Mouse (Mus musculus) right cerebral cortex, postnatal 25 days (tissue): ENCODE results near the gene Gabarapl1.

ENCODE experiments used
- DNase-seq: peaks from one replicate; pipeline ENCODE4 v3.0.0; 2022

Gene Gabarapl1

DNA sequence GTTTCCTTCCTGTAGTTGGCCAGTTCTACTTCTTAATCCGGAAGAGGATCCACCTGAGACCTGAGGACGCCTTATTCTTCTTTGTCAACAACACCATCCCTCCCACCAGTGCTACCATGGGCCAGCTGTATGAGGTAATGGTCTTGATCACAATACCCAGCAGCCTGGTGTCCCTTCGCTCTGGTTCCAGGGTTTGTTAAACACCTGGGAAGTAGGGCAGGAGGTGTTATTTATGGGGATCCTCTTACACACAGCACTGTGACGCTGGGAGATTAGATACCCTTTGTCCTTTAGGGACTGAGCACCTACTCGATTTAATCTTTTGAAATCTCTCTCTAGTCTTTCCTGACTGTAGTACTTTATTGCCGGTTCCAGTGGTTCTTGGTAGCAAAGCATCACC, 5.6 kb downstream of the Gabarapl1 start:
- DNase-seq, result no peak

GRCm38 (mm10) chr6:129541931-129542330, 9.0 kb downstream of the Gabarapl1 start:
- DNase-seq, result no peak

DNA sequence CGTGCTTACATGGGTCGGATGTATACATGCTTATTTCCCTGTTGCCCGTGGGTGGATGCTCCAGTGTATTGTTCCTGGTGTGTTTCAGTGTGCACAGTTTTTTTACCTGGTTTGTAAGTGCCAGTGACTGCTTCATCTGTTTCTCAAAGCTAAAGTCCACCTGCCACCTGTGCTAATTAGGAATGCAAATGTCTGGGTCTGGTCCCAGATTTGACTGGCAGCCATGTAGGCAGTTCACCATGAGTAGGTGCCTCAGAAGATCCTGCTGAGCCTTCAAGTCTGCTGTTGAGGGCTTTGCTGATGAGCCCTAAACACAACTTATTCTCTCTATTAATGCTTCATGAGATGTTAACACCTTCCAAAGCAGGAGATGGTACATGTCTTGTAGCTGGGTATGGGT, 9.6 kb downstream of the Gabarapl1 start:
- no peak for DNase-seq

DNA sequence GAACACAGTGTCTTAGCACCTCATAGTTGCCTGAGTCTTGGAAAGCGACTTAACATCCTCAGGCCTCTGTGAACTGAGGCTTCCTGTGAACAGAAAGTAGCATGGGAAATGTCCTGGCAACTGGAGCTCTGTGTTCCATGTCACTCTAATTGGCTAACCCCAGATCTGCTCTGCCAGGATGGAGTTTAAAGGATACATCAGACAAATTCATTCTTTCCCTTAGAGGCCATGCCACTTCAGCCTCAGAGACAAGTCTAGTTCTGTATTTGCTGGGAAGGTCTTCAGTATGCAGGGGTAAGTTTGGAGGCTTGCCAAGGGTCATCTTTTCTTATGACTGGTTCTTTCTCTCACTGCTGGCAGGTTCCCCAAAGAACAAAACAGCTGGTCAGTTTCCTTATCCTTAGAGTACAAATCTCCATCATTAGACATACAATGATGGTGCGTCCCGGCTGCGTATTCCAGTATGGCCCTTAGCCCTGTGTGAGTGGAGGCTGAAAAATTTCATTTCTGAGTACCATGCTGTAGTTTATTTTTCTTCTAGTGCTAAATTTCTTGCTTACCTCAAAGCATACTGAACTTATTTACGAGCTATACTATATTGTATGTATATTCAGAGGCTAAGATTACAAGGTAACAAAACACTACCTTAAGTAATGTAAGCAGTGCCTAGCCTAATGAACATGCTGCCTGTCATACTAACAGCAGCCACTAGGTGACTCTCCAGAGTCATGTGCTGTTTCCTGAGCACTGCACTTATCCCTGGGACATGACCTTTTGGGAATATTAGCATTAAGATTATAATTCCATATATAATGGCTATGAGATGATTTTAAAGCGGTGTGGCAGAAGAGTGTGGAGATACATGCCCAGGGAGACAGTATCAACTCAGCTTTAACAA, 11.0 kb downstream of the Gabarapl1 start:
- peak; percentile 47 for DNase-seq

DNA sequence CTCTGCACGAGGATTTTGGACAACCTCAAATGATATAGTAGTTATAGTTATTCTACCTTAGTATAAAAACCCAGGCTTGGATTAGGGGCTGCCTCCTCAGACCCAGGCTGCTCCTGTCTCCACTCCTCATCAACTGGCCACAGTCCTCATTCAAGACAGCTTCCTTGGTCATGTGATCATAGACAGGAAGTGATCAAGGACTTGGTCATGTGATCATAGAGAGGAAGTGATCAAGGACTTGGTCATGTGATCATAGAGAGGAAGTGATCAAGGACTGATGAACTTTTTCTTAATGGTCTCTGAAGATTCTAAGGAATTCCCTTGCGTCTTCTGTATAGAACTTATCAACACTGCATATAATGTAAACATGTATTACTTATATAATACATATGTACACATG, 14.3 kb downstream of the Gabarapl1 start:
- DNase-seq, result no peak

- DNase-seq, result no peak
Measured at GRCm38 (mm10) chr6:129548009-129548408, 15.0 kb downstream of the Gabarapl1 start.

GRCm38 (mm10) chr6:129557298-129558023, 24.5 kb downstream of the Gabarapl1 start:
- no peak for DNase-seq

DNA sequence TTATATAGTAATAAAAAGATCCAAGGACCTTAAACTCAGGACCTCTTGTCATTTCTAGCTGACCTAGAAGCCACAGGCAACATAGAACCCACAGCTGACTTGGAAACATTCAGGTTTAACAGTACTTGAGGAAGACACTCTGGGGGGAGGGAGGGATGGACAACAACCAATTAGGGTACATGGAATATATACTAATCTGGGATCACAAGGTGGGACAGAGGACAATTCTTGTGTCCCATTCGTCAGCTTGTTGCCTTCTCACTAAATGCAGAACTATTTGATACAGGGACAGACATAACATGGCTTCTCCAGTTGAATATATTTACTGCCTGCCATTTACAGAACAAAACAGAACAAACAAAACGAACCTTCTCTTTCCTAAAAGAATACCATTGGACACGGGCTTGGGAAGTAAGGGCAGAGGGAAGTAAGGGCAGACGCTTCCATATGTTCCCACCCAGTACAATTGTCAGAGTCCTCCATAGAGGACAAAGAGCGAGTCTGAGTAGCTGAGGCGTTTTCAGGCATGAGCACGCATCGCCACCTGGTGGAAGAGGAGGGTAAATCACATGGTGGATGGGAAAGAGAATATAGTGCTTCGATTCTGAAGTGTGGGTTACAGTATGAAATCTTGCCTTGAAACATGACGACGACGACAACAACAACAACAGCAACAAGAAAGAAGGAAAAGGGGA, 26.1 kb downstream of the Gabarapl1 start:
- peak; percentile 56 for DNase-seq

GRCm38 (mm10) chr6:129559641-129560027, 26.7 kb downstream of the Gabarapl1 start:
- no peak for DNase-seq

- DNase-seq, result no peak
Measured at GRCm38 (mm10) chr6:129565257-129565656, 32.3 kb downstream of the Gabarapl1 start.

DNA sequence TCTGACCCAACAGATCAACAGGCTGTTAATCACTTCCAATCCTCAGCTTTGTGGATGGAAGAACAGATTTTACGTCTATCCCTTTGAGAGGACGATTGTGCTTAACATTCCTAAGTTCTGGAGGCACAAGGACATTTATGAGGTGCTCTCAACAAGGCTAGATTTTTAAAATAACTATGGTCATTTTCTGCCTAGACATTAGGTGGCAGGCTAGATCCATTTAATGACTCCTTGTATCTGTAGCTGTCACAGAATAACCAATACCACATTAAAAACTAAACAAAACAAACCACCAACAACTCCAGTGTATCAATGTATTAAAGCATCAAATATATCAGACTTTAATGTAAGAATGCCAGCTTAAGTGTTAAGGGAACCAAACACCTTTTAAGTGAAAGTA, 42.4 kb downstream of the Gabarapl1 start:
- DNase-seq, result no peak

GRCm38 (mm10) chr6:129577605-129578004, 44.6 kb downstream of the Gabarapl1 start, which contains the start of gene Klre1:
Gene Klre1, plus strand, starts transcription at chr6:129577905.
- no peak for DNase-seq

- DNase-seq, result no peak
Measured at GRCm38 (mm10) chr6:129581274-129581673, 48.3 kb downstream of the Gabarapl1 start.

- DNase-seq, result no peak
Measured at GRCm38 (mm10) chr6:129581896-129582295, 48.9 kb downstream of the Gabarapl1 start.

GRCm38 (mm10) chr6:129583014-129583413, 50.1 kb downstream of the Gabarapl1 start:
- no peak for DNase-seq

DNA sequence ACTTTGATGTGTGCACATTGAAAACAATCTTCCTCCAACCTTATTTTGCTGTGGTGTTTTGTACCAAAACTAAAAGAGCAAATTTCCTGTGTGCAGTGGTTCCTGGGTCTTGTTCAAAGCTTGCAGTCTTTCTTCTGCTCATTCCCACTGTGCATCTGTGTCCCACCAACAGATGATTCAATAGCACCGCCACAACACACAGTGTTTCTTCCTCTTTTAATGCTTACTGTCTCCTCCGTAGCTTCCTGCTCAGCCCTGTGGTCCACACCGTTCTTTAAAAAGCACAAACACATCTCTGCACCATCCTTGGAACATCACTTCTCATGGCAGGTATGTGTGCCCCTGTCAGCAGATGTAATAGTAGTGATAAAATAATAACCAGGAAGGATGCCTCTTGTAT, 58.5 kb downstream of the Gabarapl1 start, which contains the start of gene Klrd1:
Gene Klrd1 (plus strand): TSS at position 275 of the 400 bp plus-strand sequence.
- no peak for DNase-seq
